In the genomic region with DNA sequence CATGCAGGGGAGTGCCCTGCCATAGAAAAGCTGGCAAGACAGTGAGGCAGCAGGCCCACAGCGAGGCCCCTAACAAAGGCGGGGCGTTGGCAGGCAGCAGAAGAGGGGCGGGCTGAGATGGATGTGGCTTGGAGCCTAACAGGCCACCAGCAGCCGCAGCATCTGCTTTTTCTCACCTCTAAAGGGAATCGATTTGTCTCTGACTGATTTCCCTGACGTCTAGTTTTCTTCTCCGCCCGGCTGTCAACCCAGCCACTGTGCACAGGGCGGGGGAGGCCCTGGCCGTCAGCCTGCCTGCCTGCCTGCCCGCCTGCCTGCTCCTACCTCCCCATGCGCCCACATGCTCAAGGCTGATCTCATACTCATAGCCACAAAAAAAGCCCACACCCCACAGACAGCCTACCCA, we compare ENCODE assay signal across 8 mouse cellular contexts. TPM values are rescaled to one million over a fixed set of nuclear protein-coding genes. Genes with fewer than 3 reads are reported as not detected.
DNase-seq lines count a peak whose midpoint lies in the region; ATAC-seq lines count a peak whose summit lies in the region.

No protein-coding gene starts in this region.

- H3K36me3 ChIP-seq in kidney, embryonic 16.5 days (ENCODE audit: insufficient read depth, low read length), result no peaks in the 10 kb centered on the region
- H3K36me3 ChIP-seq in heart, embryonic 14.5 days (ENCODE audit: control insufficient read depth, insufficient read depth, low read length), result no peaks in the 10 kb centered on the region

- no peak for DNase-seq in kidney, postnatal 10 days
- peak; percentile 56 for DNase-seq in embryo, embryonic 10.5 days (ENCODE audit: low spot score)
- DNase-seq in layer of hippocampus, postnatal 14 days (ENCODE audit: low spot score in 2 of 2), result peak; percentile 68 to 75
- peak; percentile 45 for DNase-seq in right cerebral cortex, postnatal 4 days
- DNase-seq in testis, postnatal 10 days (ENCODE audit: low spot score), result no peak

- H3K9ac ChIP-seq in kidney, embryonic 16.5 days (replicated peaks; ENCODE audit: low read length), result no peak overlapping the region
- 0 out of 2 replicates have a peak overlapping the region, but pooled peaks have one; percentile 35 for H3K9ac ChIP-seq in heart, embryonic 14.5 days (ENCODE audit: low read length)

- no peaks in the 10 kb centered on the region for H3K9me3 ChIP-seq in kidney, embryonic 16.5 days (ENCODE audit: low read length)
- H3K9me3 ChIP-seq in heart, embryonic 14.5 days (ENCODE audit: control insufficient read depth, low read length), result no peaks in the 10 kb centered on the region

- peaks cover 15% of the 10 kb centered on the region; the same call in 1 of the 2 replicates for H3K4me1 ChIP-seq in kidney, embryonic 16.5 days (ENCODE audit: insufficient read depth, low read length)
- peaks cover 34 to 46% of the 10 kb centered on the region in 2 experiments for H3K4me1 ChIP-seq in heart, embryonic 14.5 days (ENCODE audit: control insufficient read depth in 2 of 2, insufficient read depth in 2 of 2, low read length in 2 of 2)

- peak overlapping the region; percentile 37; the same call in 1 of the 2 replicates for H3K27ac ChIP-seq in kidney, embryonic 16.5 days (ENCODE audit: low read length)
- peak overlapping the region; percentile 44 to 67; a peak in 3 of 4 replicates for H3K27ac ChIP-seq in heart, embryonic 14.5 days (replicated peaks in 1 of 2; ENCODE audit: control insufficient read depth in 1 of 2, insufficient read depth in 1 of 2, low read depth in 2 of 2, low read length in 2 of 2)

- H3K4me2 ChIP-seq in kidney, embryonic 16.5 days (replicated peaks; ENCODE audit: low read depth, low read length), result no peak overlapping the region
- H3K4me2 ChIP-seq in heart, embryonic 14.5 days (ENCODE audit: low read length), result 0 out of 2 replicates have a peak overlapping the region, but pooled peaks have one; percentile 0

- no peak overlapping the region for H3K4me3 ChIP-seq in kidney, embryonic 16.5 days (ENCODE audit: low read length)
- no peak overlapping the region for H3K4me3 ChIP-seq in heart, embryonic 14.5 days (ENCODE audit: control insufficient read depth in 1 of 2, insufficient read depth in 1 of 2, low read depth in 1 of 2, low read length in 2 of 2)

- WGBS in kidney, embryonic 16.5 days, result 45% methylated on average over 13 of the region's 13 CpGs
- WGBS in heart, embryonic 14.5 days, result 16% methylated on average over 13 of the region's 13 CpGs

- H3K27me3 ChIP-seq in kidney, embryonic 16.5 days (ENCODE audit: insufficient read depth, low read length), result no peaks in the 10 kb centered on the region
- H3K27me3 ChIP-seq in heart, embryonic 14.5 days (ENCODE audit: control insufficient read depth, insufficient read depth, low read length), result no peaks in the 10 kb centered on the region

- ATAC-seq in kidney, embryonic 16.5 days (ENCODE audit: low FRiP score, low TSS enrichment), result peak; percentile 52
- ATAC-seq in heart, embryonic 14.5 days (ENCODE audit: insufficient number of reproducible peaks, insufficient read depth, low FRiP score, low read depth), result peak; percentile 75
- peak; percentile 59 for ATAC-seq in megakaryocyte progenitor cell, adult 5-6 weeks (replicated peaks; ENCODE audit: poor library complexity)

RNA-seq across cellular contexts. Expression of gene Zmiz1, which starts 37.4 kb away (rescaled TPM):
- 36.0 and 46.6 TPM in 2 replicates for polyA plus RNA-seq in kidney, embryonic 16.5 days (2015; fragmentation: Nextera tagmentation; extraction: Ambion mirVana)
- 27.7 and 31.3 TPM in 2 replicates for polyA plus RNA-seq in heart, embryonic 14.5 days (2014; fragmentation: Nextera tagmentation; extraction: Ambion mirVana)
- 100 to 1,000 TPM; 104 to 105 TPM for total RNA-seq in layer of hippocampus, postnatal 14 days (2021)
- 70.0 and 79.1 TPM in 2 replicates for total RNA-seq in megakaryocyte progenitor cell, adult 5-6 weeks (2015)
- 8.2 and 9.3 TPM in 2 replicates for total RNA-seq in megakaryocyte progenitor cell, adult 5-6 weeks (2017)

Comparison
In these comparisons a context has a peak if more than half of its experiments do, and no peak if none do; other contexts are left out.
1. DNase-seq: peak in embryo, embryonic 10.5 days (single experiment), layer of hippocampus, postnatal 14 days (2 of 2) and right cerebral cortex, postnatal 4 days (single experiment); none in kidney, postnatal 10 days (single experiment) and testis, postnatal 10 days (single experiment).
2. Peak in every context shown above with its lines, with median percentiles within 50 percentile points of each other: ATAC-seq.